Mouse (Mus musculus) cerebellum, postnatal 25 days (tissue): Measurements from ENCODE around the gene Sfxn1.
A peak's percentile ranks its signal among the peaks of the same experiment; 100 is the strongest.

Experiments
- DNase-seq, 2 experiments: peaks; one replicate each; pipeline ENCODE4 v3.0.0; 2021; ENCODE audit warnings: mixed read lengths in 2 of 2

The Sfxn1 gene

DNA sequence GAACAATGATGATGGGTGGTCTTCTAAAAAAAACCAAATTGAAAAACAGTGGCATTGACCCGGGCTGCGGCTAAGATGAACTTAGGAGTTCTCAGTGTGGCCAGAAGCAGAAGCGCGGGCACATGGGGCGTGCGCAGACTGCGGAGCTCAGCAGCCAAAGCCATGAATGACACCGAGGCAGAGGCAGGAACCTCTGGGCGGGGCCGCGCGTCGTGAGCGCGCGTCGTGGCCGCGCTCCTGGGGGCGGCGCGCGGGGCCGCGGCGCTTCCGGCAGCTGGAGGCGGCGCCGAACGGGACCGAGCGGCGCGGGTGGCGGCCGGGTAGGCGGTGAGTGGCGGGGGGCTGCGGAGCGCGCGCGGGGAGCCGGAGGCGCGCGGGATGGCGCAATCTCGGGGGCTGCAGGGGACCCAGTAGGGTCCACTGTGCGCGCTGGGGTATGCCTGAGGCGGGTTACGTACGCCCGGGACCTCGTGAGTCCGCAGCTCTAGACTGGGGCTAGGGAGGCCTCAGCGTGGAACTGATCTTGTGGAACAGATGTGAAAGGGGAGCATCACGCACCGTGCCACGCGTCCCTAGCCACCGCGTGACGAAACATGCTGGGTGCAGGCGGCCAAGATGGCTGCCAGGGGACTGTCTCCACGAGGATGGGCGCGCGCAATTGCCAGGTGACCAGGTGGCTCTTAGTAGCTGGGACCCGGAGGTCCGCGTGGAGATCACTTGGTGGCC, at the start of gene Sfxn1:
TSS of gene Sfxn1 (plus strand) at position 264 of the 726 bp plus-strand sequence.
- DNase-seq, result peak; percentile 73 to 80

- peak; percentile 44 to 68 for DNase-seq
Measured at GRCm38 (mm10) chr13:54023311-54023710, 48.4 kb upstream of the Sfxn1 start.

GRCm38 (mm10) chr13:54027079-54027478, 44.6 kb upstream of the Sfxn1 start:
- no peak for DNase-seq

GRCm38 (mm10) chr13:54033653-54034052, 38.0 kb upstream of the Sfxn1 start:
- no peak for DNase-seq

GRCm38 (mm10) chr13:54035541-54035940, 36.1 kb upstream of the Sfxn1 start:
- DNase-seq, result peak in 1 of 2 experiments; percentile 9

- DNase-seq, result no peak
Measured at GRCm38 (mm10) chr13:54037936-54038335, 33.7 kb upstream of the Sfxn1 start.

DNA sequence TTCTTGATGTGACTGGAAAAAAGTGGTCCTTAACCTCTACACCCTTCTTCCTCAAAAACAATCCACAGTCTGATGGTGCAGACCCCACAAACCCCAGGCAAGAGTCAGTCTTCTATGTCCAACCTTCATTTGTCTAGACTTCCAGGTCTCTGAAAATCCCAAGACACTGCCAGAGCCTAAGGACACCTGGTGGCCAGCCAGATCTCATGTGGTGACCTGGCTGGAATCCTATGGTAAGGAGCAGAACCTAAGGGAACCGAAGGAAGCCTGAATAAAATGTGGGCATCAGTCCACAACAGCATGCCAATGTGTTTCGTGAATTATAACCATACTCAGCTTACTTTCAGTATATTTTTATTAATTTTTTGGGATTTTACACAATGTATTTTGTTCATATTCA, 31.4 kb upstream of the Sfxn1 start:
- DNase-seq, result peak; percentile 73 to 78

- no peak for DNase-seq
Measured at GRCm38 (mm10) chr13:54048679-54049352, 22.9 kb upstream of the Sfxn1 start.

DNA sequence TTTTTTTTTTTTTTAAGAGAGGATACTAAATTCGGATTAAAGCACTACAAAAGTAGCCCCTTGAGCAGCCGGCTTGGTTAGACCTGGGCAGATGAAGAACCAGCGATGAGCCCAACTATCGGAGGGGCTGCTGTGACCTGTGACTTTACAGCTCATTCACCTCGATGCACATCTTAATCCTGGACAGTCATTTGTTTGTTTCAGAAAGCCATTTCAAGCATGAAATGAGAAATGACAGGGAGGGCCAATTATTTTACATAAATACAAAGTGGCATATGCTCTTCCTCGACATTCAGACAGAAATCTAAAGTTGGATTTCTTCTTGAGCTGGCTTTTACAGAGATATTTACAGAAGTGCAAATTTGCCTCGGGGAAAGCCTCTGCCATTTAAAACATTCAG, 20.0 kb upstream of the Sfxn1 start:
- no peak for DNase-seq

DNA sequence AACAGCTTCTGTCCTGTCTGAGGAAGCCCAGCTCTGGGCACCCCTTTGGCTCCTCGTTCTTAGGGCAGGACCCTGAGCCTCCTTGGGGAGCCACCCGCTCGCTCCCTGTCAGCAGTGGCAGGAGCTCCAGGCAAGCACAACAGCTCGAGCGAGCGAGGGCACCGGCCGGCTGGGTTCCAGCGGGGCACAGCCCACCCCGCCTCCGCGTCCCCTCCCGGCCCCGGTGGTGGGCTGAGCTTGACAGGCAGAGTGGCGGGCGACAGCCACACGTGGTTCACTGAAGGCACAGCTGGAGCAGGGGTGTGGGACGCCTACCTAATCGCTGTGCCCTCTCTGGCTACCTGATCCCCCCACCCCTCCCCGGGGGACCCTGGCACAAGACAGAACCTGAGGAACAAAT, 16.7 kb upstream of the Sfxn1 start:
- DNase-seq, result peak; percentile 16 to 25

DNA sequence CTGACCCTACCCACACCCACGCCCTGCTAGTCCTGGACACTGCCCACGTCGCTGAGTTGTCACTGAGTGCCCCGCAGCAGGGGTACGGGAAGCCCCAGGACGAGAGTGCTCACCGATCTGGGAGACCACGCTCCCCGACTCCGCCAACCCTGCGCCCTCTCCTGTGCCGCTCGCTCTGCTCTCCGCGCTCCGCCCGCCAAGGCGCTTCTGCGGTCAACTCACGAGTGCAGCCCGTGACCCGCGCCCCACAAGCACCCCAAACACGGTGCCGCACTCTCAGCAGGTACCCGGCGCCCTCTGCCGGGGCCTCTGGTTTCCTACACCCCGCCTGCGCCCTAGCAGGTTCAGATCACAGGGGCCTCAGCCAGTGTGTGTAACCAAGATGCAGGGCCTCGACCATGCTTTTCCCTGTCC, 16.2 kb upstream of the Sfxn1 start, which contains the start of gene Drd1:
TSS of gene Drd1 (minus strand) at position 258 of the 414 bp plus-strand sequence.
- peak; percentile 86 to 90 for DNase-seq

DNA sequence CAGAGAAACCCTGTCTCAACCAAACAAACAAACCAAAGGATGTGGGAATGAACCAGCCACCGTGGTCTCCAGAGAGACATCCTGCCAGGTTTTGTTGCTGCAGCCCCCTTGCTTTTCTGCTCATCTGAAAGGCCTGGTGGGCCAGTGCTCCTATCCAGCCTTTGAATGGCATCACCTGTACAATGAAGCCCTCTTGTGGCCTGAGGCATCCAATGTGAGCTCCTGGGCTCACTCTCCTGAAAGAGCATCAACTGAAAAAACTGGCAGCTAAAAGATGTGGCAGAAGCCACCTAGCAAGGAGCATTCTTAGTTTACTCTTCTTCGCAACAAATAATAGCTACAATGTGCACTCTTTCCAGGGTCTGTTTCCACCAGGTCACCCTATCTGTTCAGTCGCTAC, 9.6 kb upstream of the Sfxn1 start:
- DNase-seq, result no peak

GRCm38 (mm10) chr13:54063292-54063691, 8.4 kb upstream of the Sfxn1 start:
- DNase-seq, result peak in 1 of 2 experiments; percentile 47

DNA sequence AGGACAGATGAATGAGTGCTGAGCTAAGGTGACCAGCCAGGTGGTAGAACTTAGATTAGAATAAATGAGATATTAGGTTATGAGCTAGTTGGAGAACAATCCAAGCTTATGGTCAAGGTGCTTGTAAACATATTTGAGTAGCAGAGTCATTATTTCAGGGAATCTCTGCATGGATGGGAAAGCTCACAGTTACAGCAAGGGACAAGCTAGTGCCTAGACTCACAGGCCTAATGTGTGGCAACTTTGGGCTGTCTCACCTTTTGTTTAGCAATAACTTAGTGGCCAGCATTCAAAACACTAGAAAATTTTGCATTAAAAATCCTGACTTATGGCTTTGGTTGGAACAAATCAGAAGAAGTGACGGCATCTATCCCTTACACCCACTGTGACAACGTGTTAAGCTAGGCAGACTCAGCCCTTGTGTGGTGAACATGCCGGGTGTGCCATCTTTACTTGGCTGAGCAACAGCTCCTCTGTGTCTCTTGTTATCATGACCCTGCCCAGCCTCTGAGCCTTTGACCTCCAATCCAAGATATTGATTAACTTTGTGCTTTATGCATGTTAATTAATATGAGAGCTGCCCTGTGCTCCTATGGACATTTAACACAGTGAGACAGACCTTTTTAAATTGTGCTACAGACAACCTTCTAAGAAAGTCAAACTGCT, 5.5 kb upstream of the Sfxn1 start:
- DNase-seq, result no peak

GRCm38 (mm10) chr13:54067617-54068166, 4.0 kb upstream of the Sfxn1 start:
- no peak for DNase-seq

- DNase-seq, result no peak
Measured at GRCm38 (mm10) chr13:54071011-54071410, 658 bp upstream of the Sfxn1 start.

DNA sequence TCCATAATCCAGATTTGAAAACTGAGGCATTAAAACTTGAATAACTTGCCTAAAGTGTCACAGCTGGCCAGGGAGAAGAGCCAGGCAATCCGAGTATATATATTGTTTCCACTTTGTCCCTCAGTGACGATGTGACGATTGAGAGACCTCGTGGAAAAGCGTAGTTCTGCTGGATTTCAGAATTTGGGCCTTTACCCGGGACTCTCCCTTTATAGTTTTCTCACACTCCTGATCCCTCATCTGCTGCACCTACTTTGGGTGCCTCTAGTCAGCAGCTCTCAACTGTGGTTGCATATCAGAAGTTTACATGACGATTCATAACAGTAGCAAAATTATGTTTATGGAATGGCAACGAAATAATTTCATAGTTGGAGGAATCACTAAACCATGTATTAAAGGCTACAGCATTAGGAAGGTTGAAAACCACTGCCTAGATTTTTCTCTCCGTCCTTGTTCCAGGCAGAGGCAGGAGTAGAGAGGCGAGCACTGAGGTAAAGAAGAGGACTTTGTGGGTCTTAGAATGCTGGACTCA, 923 bp downstream of the Sfxn1 start:
- no peak for DNase-seq

DNA sequence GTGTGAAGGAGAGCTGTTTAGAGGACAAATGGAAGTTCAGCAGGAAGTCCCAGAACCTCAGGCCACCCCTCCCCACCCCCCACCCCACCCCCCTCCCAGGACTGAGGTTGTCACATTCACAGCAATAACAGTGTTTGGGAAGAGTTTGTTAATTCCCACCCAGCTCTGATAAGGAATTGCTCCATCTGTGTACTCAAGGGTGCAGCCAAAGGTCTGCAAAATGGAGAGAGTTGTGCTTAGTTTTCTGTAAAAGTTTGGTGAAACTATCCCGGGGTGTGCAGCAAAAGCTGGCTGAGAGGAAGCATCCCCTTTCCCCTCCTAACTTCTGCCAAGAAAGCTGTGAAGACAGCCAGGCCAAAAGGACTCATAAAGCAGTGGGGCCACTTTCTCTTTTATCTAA, 1.4 kb downstream of the Sfxn1 start:
- DNase-seq, result no peak

GRCm38 (mm10) chr13:54073491-54073890, 1.8 kb downstream of the Sfxn1 start:
- DNase-seq, result no peak

GRCm38 (mm10) chr13:54075416-54075815, 3.7 kb downstream of the Sfxn1 start:
- DNase-seq, result no peak

DNA sequence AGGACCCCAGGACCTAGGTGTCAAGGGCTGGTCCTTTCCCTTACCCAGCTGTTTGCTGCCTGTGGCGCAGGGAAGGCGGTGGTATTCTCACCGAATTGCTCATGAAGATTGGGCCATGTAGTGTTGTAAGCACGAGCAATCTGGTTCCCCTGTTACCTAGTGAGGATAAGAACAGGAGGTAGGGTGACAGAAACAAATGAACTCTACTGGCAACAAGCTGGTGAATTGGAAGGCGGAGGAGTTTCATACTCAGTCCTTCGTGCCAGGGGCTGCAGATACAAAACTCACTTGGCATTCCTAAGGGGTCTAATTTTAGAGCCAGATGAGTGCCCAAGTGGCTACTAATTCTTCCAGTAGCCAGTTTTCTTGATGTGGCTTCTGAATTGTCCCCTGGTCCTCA, 4.4 kb downstream of the Sfxn1 start:
- DNase-seq, result no peak

DNA sequence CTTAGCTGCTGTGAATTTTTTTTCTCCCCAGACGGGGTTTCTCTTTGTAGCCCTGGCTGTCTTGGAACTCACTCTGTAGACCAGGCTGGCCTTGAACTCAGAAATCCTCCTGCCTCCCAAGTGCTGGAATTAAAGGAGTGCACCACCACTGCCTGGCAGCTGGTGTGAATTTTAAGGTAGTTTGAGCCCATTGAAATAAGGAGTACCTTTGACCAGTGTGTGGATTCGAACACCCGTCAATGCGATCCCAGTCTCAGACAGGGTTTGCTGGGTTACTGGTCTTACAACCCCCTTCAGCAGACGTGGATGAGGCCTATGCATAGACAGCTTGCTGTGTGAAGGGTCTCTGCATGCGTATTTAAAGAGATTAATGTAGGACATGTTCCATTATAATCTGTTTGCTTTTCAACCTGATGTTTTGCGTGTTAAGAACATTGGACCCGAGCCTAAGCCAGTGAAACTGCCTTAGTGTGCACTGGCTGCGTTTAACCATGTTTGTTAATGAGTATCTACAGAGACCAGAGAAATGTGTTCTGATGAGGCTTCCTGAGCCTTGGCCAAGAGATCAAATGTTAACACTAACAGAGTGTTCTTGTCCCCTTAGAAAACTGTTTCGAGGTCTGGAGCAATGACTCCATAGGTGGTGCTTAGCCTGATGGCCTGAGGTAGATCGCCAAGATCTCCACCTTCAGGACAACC, 5.2 kb downstream of the Sfxn1 start:
- no peak for DNase-seq
